Mouse (Mus musculus): ENCODE data around the gene Ndufaf2.

- TF ChIP-seq CTCF (IDR thresholded peaks at IDR 0.05; ENCODE audit: control insufficient read depth, insufficient read depth, insufficient replicate concordance, low read depth, low read length) = no peak
- no peak for TF ChIP-seq POLR2A (IDR thresholded peaks at IDR 0.05; ENCODE audit: control insufficient read depth, low read depth, low read length)
Measured at GRCm38 (mm10) chr13:108017349-108017748, 141.1 kb downstream of the Ndufaf2 start.

All from testis, adult 2 months (tissue).